Mouse (Mus musculus) gastrocnemius, adult 8-10 months (tissue): ENCODE data around the gene Gm21976. TPM values are rescaled to one million over a fixed set of nuclear protein-coding genes. Genes with fewer than 3 reads are reported as not detected.
A peak's percentile ranks its signal among the peaks of the same experiment; 100 is the strongest.

Experiments
- DNase-seq, 2 experiments: peaks; one replicate each; pipeline ENCODE4 v3.0.0; 2022; ENCODE audit warnings: low spot score in 2 of 2
- total RNA-seq, 4 experiments: library from RNA; stranded (reverse); gene quantifications; 2 replicates each; pipeline ENCODE4 v1.2.4; 2022

Gm21976 gene
- not detected for total RNA-seq

DNA sequence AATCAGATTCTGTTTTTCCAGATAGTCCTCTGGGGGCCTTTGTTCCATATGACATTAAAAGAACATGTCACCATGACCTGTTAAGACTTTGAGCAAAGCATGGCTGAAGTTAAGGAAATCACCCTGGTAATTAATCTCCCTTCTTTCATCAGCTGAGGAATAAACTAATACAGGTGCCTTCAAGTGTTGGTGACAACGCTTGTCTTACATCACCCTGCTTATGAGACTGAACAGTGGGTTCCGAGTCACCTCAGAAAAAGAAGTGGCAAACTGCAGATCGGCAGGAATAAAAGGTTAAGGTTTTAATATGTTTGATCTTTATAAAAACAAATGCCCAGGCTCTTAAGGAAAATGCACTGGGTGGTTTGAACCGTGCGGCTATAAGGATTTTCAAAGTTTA, at the start of gene Gm21976:
Gene Gm21976, plus strand, starts transcription at position 202 of the 400 bp plus-strand sequence.
- no peak for DNase-seq

GRCm38 (mm10) chr13:98230511-98230910, 49.2 kb upstream of the Gm21976 start:
- no peak for DNase-seq

DNA sequence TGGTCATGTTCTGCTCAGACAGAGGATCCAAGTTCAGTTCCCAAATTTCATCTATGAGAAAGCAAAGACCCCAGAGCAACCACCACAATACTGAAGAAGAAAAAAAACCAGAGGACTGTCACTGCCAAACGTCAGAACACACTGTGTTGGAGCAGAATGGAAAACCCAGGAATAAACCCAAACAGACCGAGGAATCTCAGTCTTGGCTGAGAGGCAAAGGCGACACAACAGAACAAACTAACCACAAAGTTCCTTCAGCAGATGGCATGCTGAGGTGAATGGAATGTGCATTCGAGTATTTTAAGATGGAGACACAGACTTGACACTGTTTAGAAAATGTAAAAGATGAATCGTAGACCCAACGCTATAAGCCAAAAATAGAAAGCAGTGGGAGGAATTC, 44.2 kb upstream of the Gm21976 start:
- DNase-seq: no peak

- peak; percentile 22 to 27 for DNase-seq
Measured at GRCm38 (mm10) chr13:98239978-98240641, 39.6 kb upstream of the Gm21976 start.

DNA sequence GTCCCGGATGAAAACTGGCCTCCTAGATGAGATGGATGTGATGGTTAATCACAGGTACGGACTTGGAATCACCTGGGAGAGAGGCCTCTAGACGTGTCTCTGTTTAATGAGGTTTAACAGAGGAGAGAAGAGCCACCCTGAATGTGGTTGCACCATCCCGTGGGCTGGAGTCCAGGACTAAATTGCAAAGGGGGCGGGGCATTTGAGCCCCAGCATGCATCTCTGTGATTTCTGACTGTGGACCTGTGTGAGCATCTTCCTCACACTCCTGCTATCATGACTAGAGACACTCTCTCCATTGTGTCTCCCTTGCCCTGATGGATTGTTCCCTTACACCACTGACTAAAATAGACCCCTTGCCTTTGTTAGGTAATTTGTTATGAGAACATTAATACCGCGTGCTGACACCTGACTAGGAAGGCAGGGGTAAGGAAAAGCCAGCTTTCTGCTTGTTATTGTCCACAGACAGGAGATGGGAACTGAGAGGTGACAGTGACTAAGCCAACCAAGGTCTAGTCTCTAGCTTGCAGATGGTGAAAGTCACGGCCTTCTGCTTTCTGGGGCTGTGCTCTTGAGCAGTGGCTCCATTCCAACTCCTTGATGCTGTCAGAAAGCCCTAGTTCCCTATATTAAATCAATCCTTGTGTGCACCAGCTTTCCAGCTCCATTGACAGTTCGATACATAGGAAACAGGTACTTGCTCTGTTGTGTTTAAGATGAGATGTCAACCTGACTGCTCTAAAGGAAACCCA, 38.0 kb upstream of the Gm21976 start:
- no peak for DNase-seq

DNA sequence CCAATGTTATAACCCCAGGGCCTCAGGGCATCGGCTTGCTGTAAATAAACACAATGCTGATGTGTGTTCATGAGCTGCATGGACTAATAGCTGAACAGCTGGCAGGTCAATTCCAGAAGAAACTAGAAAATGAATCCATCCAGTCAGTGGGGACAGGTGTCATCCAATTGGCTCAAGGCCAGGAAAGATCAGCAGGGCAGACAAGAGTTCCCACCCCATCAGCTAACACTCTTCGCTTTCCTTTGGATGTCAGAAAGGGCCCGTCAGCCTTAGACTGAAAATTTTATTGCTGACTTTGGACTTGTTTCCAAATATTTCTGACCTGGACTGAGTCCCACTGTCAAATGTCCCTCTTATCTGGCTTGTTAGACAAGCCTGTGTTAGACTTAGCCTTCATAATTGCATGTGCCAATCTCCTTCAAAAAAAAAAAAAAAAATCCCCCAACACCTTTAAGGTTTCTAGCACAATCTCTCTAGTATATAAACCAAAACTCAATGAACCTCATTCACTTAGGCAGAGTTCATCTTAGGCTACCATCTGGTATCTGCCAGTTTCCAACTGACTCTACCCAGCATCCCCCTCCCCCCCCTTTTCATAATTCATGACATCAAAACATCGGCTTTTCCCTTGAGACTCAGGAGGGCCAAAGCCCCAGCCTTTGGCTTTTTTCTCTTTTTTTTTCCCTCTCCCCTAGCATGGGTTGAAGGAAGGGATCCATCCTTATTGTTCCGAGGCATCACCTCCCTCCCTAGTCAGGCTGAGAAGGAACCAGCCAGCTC, 34.9 kb upstream of the Gm21976 start:
- no peak for DNase-seq

DNA sequence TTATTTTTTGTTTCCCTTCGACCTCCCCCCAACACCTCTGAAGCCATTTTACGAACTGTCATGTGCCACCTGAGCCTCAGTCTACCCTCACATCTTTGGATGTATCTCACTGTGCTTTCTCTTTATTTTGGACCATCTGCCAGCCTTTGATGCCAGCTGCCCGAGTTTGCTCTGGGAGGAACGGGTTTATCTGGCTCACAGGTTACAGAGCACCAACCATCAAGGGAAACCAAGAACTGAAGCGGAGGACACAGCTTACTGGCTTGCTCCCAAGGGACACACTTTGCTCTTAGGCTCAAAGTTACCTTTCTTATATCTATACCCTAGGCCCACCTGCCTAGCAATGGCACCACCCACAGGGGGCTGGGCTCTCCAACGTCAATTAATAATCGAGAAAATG, 34.3 kb upstream of the Gm21976 start:
- DNase-seq: no peak

DNA sequence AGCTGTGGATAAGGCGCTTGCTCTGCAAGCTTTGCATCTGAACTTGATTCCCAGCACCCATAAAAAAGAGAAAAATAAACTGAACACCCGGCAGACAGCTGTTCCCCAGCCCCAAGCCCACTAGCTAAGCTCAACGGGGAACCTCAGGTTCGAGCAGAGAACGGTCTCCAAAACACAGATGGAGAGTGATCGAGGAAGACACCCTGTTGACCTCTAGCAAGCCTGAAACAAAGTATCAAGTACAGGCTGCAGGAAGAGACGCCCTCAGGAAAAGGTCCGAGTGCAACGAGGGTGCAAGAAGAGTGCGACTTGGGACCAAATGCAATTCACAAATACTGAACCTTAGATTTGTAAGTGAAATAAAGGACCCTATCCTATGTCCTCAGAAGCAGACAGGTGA, 30.1 kb upstream of the Gm21976 start:
- no peak for DNase-seq

DNA sequence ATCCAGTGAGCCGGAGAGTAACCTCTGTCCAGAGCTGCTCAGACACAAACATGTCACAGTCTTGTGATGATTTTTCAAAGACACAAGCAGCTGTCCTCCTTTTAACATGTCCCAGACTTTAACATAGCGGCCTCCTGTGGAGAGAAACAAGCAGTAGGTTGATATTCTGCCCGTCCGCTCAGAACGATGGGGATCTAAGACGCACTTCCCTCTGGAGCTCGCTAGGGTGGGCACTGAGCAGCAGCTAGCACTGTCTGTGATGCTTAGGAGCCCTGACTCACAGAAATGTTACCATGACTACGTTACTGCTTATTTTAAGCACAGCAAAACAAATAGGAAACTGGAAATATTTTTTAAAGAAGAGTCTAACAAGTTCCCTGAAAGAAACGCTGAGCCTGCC, 24.8 kb upstream of the Gm21976 start:
- no peak for DNase-seq

GRCm38 (mm10) chr13:98262636-98263457, 16.8 kb upstream of the Gm21976 start, which contains the start of the genes Utp15 and Ankra2:
Gene Utp15, minus strand, starts transcription at chr13:98263041.
Gene Ankra2, plus strand, starts transcription at chr13:98263074.
- peak; percentile 95 to 98 for DNase-seq

DNA sequence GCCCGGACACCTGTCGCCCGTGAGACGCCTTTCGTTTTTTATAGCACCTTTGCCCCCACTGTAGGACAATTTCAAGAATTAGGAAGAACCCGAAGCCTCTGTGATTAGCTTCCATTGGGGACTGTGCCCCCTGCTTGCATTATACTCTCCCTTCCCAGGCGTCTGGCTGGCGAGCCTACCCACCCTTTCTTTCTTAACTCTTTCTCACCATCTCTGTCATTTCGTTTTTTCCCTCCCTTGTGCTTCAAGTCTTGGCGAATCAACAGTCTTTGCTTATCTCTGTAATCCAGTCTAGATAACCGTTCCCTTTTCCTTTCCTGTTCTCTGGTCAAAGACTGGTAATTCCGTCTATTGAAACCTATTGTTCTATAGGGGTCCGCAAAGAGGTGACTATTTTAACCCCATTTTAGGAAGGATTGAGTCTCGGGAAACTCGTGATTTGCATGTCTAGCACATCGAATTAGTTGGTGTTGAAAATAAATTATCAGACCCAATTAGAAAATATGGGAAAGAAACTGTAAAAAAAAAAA, 16.2 kb upstream of the Gm21976 start:
- no peak for DNase-seq

DNA sequence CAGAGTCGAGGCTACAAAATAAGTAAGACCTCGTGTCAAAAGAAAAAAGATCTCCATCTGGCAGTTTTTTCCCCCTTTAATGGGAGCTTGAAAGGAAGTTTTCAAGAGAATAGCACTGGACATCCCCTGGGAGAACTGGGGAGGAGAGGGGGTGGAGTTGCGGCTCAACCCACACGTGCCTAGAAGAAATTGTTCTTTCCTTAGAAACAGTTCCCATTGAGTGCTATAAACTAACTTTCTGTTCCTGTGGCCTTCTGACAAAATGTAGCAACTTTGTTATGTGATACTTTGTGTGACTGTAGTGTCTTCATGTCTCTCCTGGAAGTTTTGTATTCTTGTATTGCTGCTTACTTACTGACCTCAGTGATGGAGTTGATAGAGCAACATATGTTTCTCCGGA, 15.6 kb upstream of the Gm21976 start:
- DNase-seq: no peak

DNA sequence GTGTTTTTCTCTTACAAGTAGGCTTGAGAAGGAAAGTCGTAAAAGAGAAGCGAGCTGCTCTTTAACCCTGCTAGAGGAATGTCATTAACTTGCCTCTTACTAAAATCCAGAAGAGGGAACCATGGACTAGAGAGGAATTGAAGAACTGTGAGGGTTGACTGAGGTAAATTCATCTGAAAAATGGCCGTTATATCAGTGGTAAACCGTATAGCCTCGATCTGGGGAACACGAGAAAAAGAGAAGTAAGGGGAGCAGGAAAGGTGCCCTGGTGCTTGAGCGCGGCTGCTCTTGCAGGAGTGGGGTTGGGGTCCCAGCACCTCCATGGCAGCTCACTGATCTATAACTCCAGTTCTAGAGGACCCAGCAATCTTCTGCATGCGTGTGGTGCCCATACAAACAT, 5.7 kb upstream of the Gm21976 start:
- no peak for DNase-seq

- DNase-seq: no peak
Measured at GRCm38 (mm10) chr13:98275646-98276045, 4.0 kb upstream of the Gm21976 start.

GRCm38 (mm10) chr13:98276253-98276652, 3.4 kb upstream of the Gm21976 start:
- no peak for DNase-seq

DNA sequence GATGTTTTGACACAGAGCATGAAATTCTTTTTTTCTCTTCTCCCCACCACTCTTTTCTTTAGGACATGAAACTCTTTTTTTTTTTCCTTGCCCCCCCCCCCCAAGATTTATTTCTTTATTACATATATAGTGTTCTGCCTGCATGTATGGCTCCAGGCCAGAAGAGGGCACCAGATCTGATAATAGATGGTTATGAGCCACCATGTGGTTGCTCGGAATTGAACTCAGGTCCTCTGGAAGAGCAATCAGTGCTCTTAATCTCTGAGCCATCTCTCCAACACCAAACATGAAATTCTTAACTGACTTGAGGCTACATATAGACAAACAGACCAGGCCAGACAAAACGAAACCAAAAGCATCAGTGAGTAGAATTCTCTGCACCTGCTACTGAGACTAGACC, 2.2 kb upstream of the Gm21976 start:
- DNase-seq: no peak

- no peak for DNase-seq
Measured at GRCm38 (mm10) chr13:98280990-98281650, 1.4 kb downstream of the Gm21976 start.

DNA sequence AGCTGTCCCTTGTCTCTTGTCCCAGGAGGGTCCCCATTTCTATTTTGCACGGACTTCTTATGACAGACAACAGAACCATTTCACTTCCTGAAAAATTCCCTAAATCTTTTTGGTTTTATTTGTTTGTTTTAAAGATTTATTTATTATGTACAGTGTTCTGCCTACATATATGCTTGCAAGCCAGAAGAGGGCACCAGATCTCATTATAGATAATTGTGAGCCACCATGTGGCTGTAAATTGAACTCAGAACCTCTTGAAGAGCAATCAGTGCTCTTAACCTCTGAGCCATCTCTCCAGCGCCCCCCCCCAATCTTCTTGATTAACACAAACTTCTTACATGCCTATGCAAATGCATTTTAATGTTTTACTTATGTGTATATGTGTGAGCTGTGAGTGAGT, 11.0 kb downstream of the Gm21976 start:
- no peak for DNase-seq

GRCm38 (mm10) chr13:98291712-98292111, 12.0 kb downstream of the Gm21976 start:
- DNase-seq: no peak

GRCm38 (mm10) chr13:98296072-98296471, 16.4 kb downstream of the Gm21976 start:
- DNase-seq: no peak
